Mouse (Mus musculus): ENCODE measurements around the gene Il1f5. TPM values are rescaled to one million over a fixed set of nuclear protein-coding genes. Genes with fewer than 3 reads are reported as not detected.

Il1f5 gene
- polyA plus RNA-seq (2015; fragmentation: Nextera tagmentation; extraction: Ambion mirVana): not detected in 2 replicates

- no peaks in the 10 kb centered on the region for H3K27me3 ChIP-seq (replicated peaks; ENCODE audit: control insufficient read depth, insufficient read depth, low read length)
- H3K36me3 ChIP-seq (ENCODE audit: control insufficient read depth, insufficient read depth): no peaks in the 10 kb centered on the region
- H3K27ac ChIP-seq (ENCODE audit: low read depth, low read length): no peak within 1 kb of the TSS
- no peak within 1 kb of the TSS for H3K4me2 ChIP-seq (replicated peaks; ENCODE audit: low read depth)
- no peak within 1 kb of the TSS for H3K9ac ChIP-seq (ENCODE audit: low read depth, low read length)
- H3K9me3 ChIP-seq (ENCODE audit: control insufficient read depth): no peaks in the 10 kb centered on the region
- no peak within 1 kb of the TSS for H3K4me3 ChIP-seq (ENCODE audit: low read depth, low read length)
- no peak for TF ChIP-seq CTCF (IDR thresholded peaks at IDR 0.05; ENCODE audit: low read depth)
- no peak for ATAC-seq
- no peaks in the 10 kb centered on the region for H3K4me1 ChIP-seq (replicated peaks; ENCODE audit: control insufficient read depth, insufficient read depth, low read length)
Observed at GRCm38 (mm10) chr2:24276654-24277053, at the start of gene Il1f5. Il1f5 (plus strand) TSS chr2:24276954.

GRCm38 (mm10) chr2:24227191-24227590 is 49.6 kb upstream of the Il1f5 start:
- no peaks in the 10 kb centered on the region for H3K27me3 ChIP-seq (replicated peaks; ENCODE audit: control insufficient read depth, insufficient read depth, low read length)
- 77% methylated on average over 2 of the region's 2 CpGs for WGBS
- H3K4me2 ChIP-seq (replicated peaks; ENCODE audit: low read depth): no peak overlapping the region
- ATAC-seq: no peak
- H3K4me3 ChIP-seq (ENCODE audit: low read depth, low read length): no peak overlapping the region
- no peaks in the 10 kb centered on the region for H3K4me1 ChIP-seq (replicated peaks; ENCODE audit: control insufficient read depth, insufficient read depth, low read length)
- no peak overlapping the region for H3K27ac ChIP-seq (ENCODE audit: low read depth, low read length)
- no peak for TF ChIP-seq CTCF (IDR thresholded peaks at IDR 0.05; ENCODE audit: low read depth)
- no peaks in the 10 kb centered on the region for H3K36me3 ChIP-seq (ENCODE audit: control insufficient read depth, insufficient read depth)
- H3K9me3 ChIP-seq (ENCODE audit: control insufficient read depth): no peaks in the 10 kb centered on the region
- H3K9ac ChIP-seq (ENCODE audit: low read depth, low read length): no peak overlapping the region

GRCm38 (mm10) chr2:24267503-24267902 is 9.3 kb upstream of the Il1f5 start:
- Histone ChIP-seq H3K9ac (ENCODE audit: low read depth, low read length) (no peak overlapping the region), H3K9me3 (ENCODE audit: control insufficient read depth) (no peaks in the 10 kb centered on the region), H3K36me3 (ENCODE audit: control insufficient read depth, insufficient read depth) (no peaks in the 10 kb centered on the region), H3K4me1 (replicated peaks; ENCODE audit: control insufficient read depth, insufficient read depth, low read length) (no peaks in the 10 kb centered on the region), H3K27ac (ENCODE audit: low read depth, low read length) (no peak overlapping the region), H3K27me3 (replicated peaks; ENCODE audit: control insufficient read depth, insufficient read depth, low read length) (no peaks in the 10 kb centered on the region), H3K4me3 (ENCODE audit: low read depth, low read length) (no peak overlapping the region), H3K4me2 (replicated peaks; ENCODE audit: low read depth) (no peak overlapping the region)
- ATAC-seq: no peak
- no peak for TF ChIP-seq CTCF (IDR thresholded peaks at IDR 0.05; ENCODE audit: low read depth)
- WGBS: 71% methylated on average over 1 of the region's 1 CpGs

- Histone ChIP-seq H3K4me3 (ENCODE audit: low read depth, low read length) (no peak overlapping the region), H3K27me3 (replicated peaks; ENCODE audit: control insufficient read depth, insufficient read depth, low read length) (no peaks in the 10 kb centered on the region), H3K9me3 (ENCODE audit: control insufficient read depth) (no peaks in the 10 kb centered on the region), H3K9ac (ENCODE audit: low read depth, low read length) (no peak overlapping the region), H3K4me2 (replicated peaks; ENCODE audit: low read depth) (no peak overlapping the region), H3K27ac (ENCODE audit: low read depth, low read length) (no peak overlapping the region), H3K4me1 (replicated peaks; ENCODE audit: control insufficient read depth, insufficient read depth, low read length) (no peaks in the 10 kb centered on the region), H3K36me3 (ENCODE audit: control insufficient read depth, insufficient read depth) (no peaks in the 10 kb centered on the region)
- WGBS: 79% methylated on average over 2 of the region's 2 CpGs
- ATAC-seq: no peak
- TF ChIP-seq CTCF (IDR thresholded peaks at IDR 0.05; ENCODE audit: low read depth): no peak
Observed at GRCm38 (mm10) chr2:24273619-24274018, 3.1 kb upstream of the Il1f5 start.

- TF ChIP-seq CTCF (IDR thresholded peaks at IDR 0.05; ENCODE audit: low read depth): no peak
- H3K9me3 ChIP-seq (ENCODE audit: control insufficient read depth): no peaks in the 10 kb centered on the region
- 29% methylated on average over 1 of the region's 1 CpGs for WGBS
- no peaks in the 10 kb centered on the region for H3K27me3 ChIP-seq (replicated peaks; ENCODE audit: control insufficient read depth, insufficient read depth, low read length)
- no peak overlapping the region for H3K4me3 ChIP-seq (ENCODE audit: low read depth, low read length)
- no peak overlapping the region for H3K9ac ChIP-seq (ENCODE audit: low read depth, low read length)
- no peak overlapping the region for H3K4me2 ChIP-seq (replicated peaks; ENCODE audit: low read depth)
- H3K36me3 ChIP-seq (ENCODE audit: control insufficient read depth, insufficient read depth): no peaks in the 10 kb centered on the region
- no peak overlapping the region for H3K27ac ChIP-seq (ENCODE audit: low read depth, low read length)
- ATAC-seq: no peak
- H3K4me1 ChIP-seq (replicated peaks; ENCODE audit: control insufficient read depth, insufficient read depth, low read length): no peaks in the 10 kb centered on the region
Observed at GRCm38 (mm10) chr2:24275146-24275545, 1.6 kb upstream of the Il1f5 start.

- Histone ChIP-seq H3K27ac (ENCODE audit: low read depth, low read length) (no peak within 1 kb of the TSS), H3K4me3 (ENCODE audit: low read depth, low read length) (no peak within 1 kb of the TSS), H3K27me3 (replicated peaks; ENCODE audit: control insufficient read depth, insufficient read depth, low read length) (no peaks in the 10 kb centered on the region), H3K4me1 (replicated peaks; ENCODE audit: control insufficient read depth, insufficient read depth, low read length) (no peaks in the 10 kb centered on the region), H3K9me3 (ENCODE audit: control insufficient read depth) (no peaks in the 10 kb centered on the region), H3K36me3 (ENCODE audit: control insufficient read depth, insufficient read depth) (no peaks in the 10 kb centered on the region), H3K4me2 (replicated peaks; ENCODE audit: low read depth) (no peak within 1 kb of the TSS), H3K9ac (ENCODE audit: low read depth, low read length) (no peak within 1 kb of the TSS)
- WGBS: 70% methylated on average over 5 of the region's 5 CpGs
- TF ChIP-seq CTCF (IDR thresholded peaks at IDR 0.05; ENCODE audit: low read depth): no peak
- ATAC-seq: no peak
Observed at GRCm38 (mm10) chr2:24290896-24291295, 14.1 kb downstream of the Il1f5 start, which contains the start of gene Il1f10. Il1f10 (plus strand) TSS chr2:24291196.

GRCm38 (mm10) chr2:24294616-24295015 is 17.9 kb downstream of the Il1f5 start:
- TF ChIP-seq CTCF (IDR thresholded peaks at IDR 0.05; ENCODE audit: low read depth): no peak
- Histone ChIP-seq H3K36me3 (ENCODE audit: control insufficient read depth, insufficient read depth) (no peaks in the 10 kb centered on the region), H3K4me1 (replicated peaks; ENCODE audit: control insufficient read depth, insufficient read depth, low read length) (no peaks in the 10 kb centered on the region), H3K9ac (ENCODE audit: low read depth, low read length) (no peak overlapping the region), H3K4me3 (ENCODE audit: low read depth, low read length) (no peak overlapping the region), H3K4me2 (replicated peaks; ENCODE audit: low read depth) (no peak overlapping the region), H3K27ac (ENCODE audit: low read depth, low read length) (no peak overlapping the region), H3K9me3 (ENCODE audit: control insufficient read depth) (no peaks in the 10 kb centered on the region), H3K27me3 (replicated peaks; ENCODE audit: control insufficient read depth, insufficient read depth, low read length) (no peaks in the 10 kb centered on the region)
- no peak for ATAC-seq
- WGBS: 34% methylated on average over 1 of the region's 1 CpGs

All from intestine, postnatal 0 days (tissue).